Mouse (Mus musculus) embryonic facial prominence, embryonic 15.5 days (tissue): Measurements from ENCODE around the gene Folr1. TPM values are rescaled to one million over a fixed set of nuclear protein-coding genes. Genes with fewer than 3 reads are reported as not detected.

Source experiments
- ATAC-seq: fragments of 200-750 bp; cut with Nextera tagmentation; 2 replicates; pipeline ENCODE4 v1.8.0; 2017; ENCODE audit warnings: low read depth, moderate TSS enrichment; ENCODE audit not compliant: insufficient number of reproducible peaks, low FRiP score, low TSS enrichment
- H3K27ac ChIP-seq: fragments of 300-500 bp; sonication (generic); replicated peaks from 2 replicates; pipeline ENCODE4 v1.5.1; 2015; ENCODE audit warnings: mild to moderate bottlenecking, inconsistent platforms
- H3K27me3 ChIP-seq: fragments of 300-500 bp; sonication (generic); 2 replicates; pipeline ENCODE4 v1.6.1; 2015; ENCODE audit warnings: inconsistent platforms
- H3K36me3 ChIP-seq: fragments of 300-500 bp; sonication (generic); 2 replicates; pipeline ENCODE4 v1.6.1; 2015; ENCODE audit warnings: mild to moderate bottlenecking, inconsistent platforms
- H3K4me1 ChIP-seq: fragments of 300-500 bp; sonication (generic); 2 replicates; pipeline ENCODE4 v1.6.1; 2015; ENCODE audit warnings: inconsistent platforms
- H3K4me2 ChIP-seq: fragments of 300-500 bp; sonication (generic); replicated peaks from 2 replicates; pipeline ENCODE4 v1.6.1; 2015; ENCODE audit warnings: mild to moderate bottlenecking, inconsistent platforms
- H3K4me3 ChIP-seq: fragments of 300-500 bp; sonication (generic); replicated peaks from 2 replicates; pipeline ENCODE4 v1.5.1; 2015; ENCODE audit warnings: mild to moderate bottlenecking, inconsistent platforms
- H3K9ac ChIP-seq: fragments of 300-500 bp; sonication (generic); 2 replicates; pipeline ENCODE4 v1.6.1; 2015; ENCODE audit warnings: inconsistent platforms
- H3K9me3 ChIP-seq: fragments of 300-500 bp; sonication (generic); replicated peaks from 2 replicates; pipeline ENCODE4 v1.6.1; 2016; ENCODE audit warnings: inconsistent platforms
- WGBS: fragments of 180-500 bp; shearing (Covaris S2); methylation state at CpG from one replicate; pipeline ENCODE4 v1.1.7; 2015; 5-methylcytosine and 5-hydroxymethylcytosine counted together
- polyA plus RNA-seq: library from polyadenylated mRNA; unstranded; fragments of >200 nt; fragmentation: Nextera tagmentation; extraction: Ambion mirVana; gene quantifications from 2 replicates; pipeline ENCODE4 v1.2.1, GENCODE M21; 2015

Folr1 gene
- 0.35 and 0.81 TPM in 2 replicates for polyA plus RNA-seq

DNA sequence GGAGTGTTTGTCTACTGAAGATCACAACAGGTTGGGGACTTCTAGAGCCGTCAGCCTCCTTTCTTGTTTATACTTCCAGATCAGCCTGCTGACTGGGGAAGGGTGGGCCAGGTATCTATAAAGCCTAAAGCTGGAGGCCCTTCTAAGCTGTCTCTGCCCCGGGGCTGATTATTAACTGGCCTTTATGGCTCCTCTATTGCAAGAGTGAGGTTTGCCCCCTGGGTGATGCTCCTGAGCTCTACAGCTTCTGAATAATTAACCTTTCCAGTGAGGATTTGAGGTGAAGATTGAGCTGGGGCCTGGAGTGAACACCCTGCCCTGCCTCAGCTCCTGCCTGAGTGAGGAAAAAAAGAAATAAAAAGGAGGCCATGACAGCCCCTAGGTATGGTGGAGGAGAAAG, at the start of gene Folr1:
Gene Folr1, minus strand, starts transcription at position 160 of the 400 bp plus-strand sequence.
- no peaks in the 10 kb centered on the region for H3K36me3 ChIP-seq

DNA sequence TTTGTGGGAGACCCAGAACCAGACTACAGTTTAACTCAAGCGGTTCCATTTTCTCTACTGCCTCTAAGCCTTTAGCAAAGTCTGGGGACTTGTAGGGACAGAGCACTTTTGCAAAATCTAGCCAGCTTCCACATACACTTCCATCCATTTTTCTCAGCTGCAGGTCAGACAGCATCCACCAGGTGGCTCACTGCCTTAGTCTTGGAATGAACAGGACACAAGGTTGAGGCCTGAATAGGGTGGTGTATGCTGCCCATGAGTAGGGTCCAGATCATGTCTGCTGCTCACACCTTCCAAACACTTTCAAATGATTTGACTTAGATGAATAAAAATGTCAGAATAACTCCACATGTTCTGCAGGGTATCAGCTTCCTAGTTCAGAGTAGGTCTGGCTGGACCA, 47.5 kb upstream of the Folr1 start:
- Histone ChIP-seq H3K27ac (no peak overlapping the region), H3K9ac (no peak overlapping the region), H3K4me2 (no peak overlapping the region), H3K9me3 (no peaks in the 10 kb centered on the region), H3K4me1 (no peaks in the 10 kb centered on the region), H3K36me3 (peaks cover 19% of the 10 kb centered on the region), H3K27me3 (no peaks in the 10 kb centered on the region), H3K4me3 (no peak overlapping the region)
- peak; percentile 63; the same call in 1 of the 2 replicates for ATAC-seq
- WGBS: 13% methylated on average over 1 of the region's 1 CpGs

More for the DNA sequence above, at the start of gene Folr1:
- no peak within 1 kb of the TSS for H3K9ac ChIP-seq
- WGBS: 81% methylated on average over 2 of the region's 2 CpGs
- no peak within 1 kb of the TSS for H3K27ac ChIP-seq
- H3K4me1 ChIP-seq: no peaks in the 10 kb centered on the region
- ATAC-seq: no peak
- H3K27me3 ChIP-seq: no peaks in the 10 kb centered on the region
- H3K4me2 ChIP-seq: no peak within 1 kb of the TSS
- no peaks in the 10 kb centered on the region for H3K9me3 ChIP-seq
- H3K4me3 ChIP-seq: no peak within 1 kb of the TSS

DNA sequence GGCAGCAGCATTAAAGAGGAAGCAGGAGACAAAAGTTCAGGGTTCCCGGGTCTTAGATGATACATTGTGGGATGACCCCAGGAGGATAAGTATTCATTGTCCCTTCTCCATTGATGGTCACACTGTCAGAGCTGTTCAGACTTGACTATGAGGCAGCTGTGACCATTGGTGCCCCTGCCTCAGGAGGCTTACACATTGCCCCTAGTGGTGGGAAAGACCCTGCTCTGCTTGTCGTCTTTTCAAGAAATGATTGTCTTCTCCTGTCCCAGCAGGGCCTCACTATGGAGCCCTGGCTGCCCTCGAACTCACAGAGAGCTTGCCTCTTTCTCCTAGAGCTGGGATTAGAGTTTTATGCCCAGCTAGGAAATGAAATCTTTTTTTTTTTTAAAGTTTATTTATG, 41.4 kb upstream of the Folr1 start:
- Histone ChIP-seq H3K27ac (no peak overlapping the region), H3K9me3 (no peaks in the 10 kb centered on the region), H3K4me1 (peaks cover 17% of the 10 kb centered on the region), H3K36me3 (peaks cover 55% of the 10 kb centered on the region), H3K4me3 (no peak overlapping the region), H3K27me3 (no peaks in the 10 kb centered on the region), H3K9ac (no peak overlapping the region), H3K4me2 (no peak overlapping the region)
- 64% methylated on average over 3 of the region's 3 CpGs for whole genome bisulfite sequencing
- ATAC-seq: no peak

DNA sequence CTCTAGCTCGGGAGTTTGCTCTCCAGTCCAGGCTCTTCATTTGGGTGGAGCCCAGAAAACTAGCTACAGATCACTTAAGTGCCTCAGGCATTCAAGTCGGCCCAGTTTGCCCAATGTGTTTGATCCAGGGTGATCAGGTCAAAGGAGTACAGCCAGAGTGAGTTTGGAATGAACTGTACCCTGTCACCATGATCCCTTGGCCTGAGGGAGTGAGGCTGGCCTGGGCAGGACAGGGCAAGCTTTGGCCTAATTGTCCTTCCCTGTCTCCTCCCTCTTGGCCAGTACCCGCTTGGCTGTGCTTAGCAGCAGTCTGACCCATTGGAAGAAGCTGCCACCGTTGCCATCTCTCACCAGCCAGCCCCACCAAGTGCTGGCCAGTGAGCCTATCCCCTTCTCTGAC, 39.5 kb upstream of the Folr1 start:
- Histone ChIP-seq H3K9me3 (no peaks in the 10 kb centered on the region), H3K36me3 (peaks cover 55% of the 10 kb centered on the region), H3K4me2 (no peak overlapping the region), H3K27me3 (no peaks in the 10 kb centered on the region), H3K9ac (no peak overlapping the region), H3K4me3 (no peak overlapping the region), H3K27ac (no peak overlapping the region), H3K4me1 (peaks cover 26% of the 10 kb centered on the region)
- 69% methylated on average over 4 of the region's 4 CpGs for WGBS
- no peak for ATAC-seq

DNA sequence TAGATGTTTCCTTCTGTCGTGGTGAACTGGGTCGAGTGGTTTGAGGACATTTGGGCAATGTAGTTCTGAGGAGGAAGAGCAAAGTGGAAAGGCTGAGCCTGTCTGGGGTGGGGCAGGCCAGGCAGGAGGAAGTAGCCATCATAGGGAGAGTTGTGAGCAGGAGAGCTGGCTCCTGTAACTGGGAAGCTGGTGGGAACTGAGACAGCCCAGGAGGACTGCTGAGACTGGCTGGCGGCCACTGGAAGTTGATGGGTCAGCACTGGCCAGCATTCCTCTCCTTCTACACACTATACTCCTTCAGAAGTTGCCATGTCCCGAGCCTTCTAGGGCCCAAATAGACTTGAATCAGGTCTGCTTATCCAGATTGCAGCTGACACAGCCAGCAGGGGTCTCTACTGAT, 37.8 kb upstream of the Folr1 start:
- Histone ChIP-seq H3K36me3 (peaks cover 39% of the 10 kb centered on the region), H3K27me3 (no peaks in the 10 kb centered on the region), H3K4me1 (peaks cover 31% of the 10 kb centered on the region), H3K9ac (no peak overlapping the region), H3K9me3 (no peaks in the 10 kb centered on the region), H3K27ac (peak overlapping the region; percentile 17; the same call in 1 of the 2 replicates), H3K4me2 (no peak overlapping the region), H3K4me3 (no peak overlapping the region)
- ATAC-seq: no peak
- WGBS: 71% methylated on average over 4 of the region's 4 CpGs

DNA sequence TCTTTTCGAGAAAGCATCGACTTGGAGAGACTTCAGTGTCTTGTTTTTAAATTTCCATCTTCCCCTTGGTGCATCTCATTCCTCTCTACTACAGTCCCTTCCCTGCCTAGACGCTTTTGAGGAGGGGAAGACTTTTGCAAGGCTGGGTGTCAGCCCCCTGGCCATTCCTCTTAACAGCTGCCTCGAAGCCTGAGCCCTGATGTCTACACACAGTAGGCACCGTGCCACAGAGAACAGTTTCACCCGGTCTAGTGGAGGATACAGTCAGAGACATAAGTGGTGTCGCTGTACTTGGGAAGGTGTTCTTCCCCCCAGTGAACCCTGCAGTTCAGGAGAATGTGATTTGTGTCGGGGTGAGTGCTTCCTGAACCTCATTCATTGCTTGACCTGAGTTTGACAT, 36.1 kb upstream of the Folr1 start:
- WGBS: 64% methylated on average over 8 of the region's 8 CpGs

DNA sequence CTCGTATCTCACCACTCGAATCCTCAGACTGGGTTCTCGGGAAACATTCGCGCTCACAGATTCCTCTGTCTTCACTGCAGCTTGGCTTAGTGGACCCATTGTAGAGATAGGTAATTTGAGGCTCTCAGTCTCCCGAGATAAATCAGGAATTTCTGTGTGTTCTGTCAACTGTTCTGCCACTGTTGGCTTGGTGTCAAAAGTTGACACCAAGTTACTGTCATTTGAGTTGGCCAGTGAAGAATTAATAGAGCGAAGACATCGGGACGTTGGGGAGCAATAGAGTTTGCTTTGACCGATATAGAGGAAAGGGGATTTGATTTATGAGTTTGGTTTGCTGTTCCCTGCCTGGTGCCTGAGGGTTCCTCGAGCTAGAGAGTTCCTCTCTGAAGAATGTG, 35.7 kb upstream of the Folr1 start, which contains the start of gene Tomt:
Gene Tomt, minus strand, starts transcription at position 73 of the 395 bp plus-strand sequence.
- H3K4me2 ChIP-seq: peak within 1 kb of the TSS; percentile 75
- ATAC-seq: no peak
- peak within 1 kb of the TSS; percentile 95 for H3K27ac ChIP-seq
- 17% methylated on average over 11 of the region's 11 CpGs for WGBS
- peaks cover 18% of the 10 kb centered on the region for H3K36me3 ChIP-seq
- peak within 1 kb of the TSS; percentile 88 for H3K9ac ChIP-seq
- peaks cover 31% of the 10 kb centered on the region for H3K4me1 ChIP-seq
- H3K4me3 ChIP-seq: peak within 1 kb of the TSS; percentile 79
- H3K9me3 ChIP-seq: no peaks in the 10 kb centered on the region
- no peaks in the 10 kb centered on the region for H3K27me3 ChIP-seq

More for the DNA sequence above, 36.1 kb upstream of the Folr1 start:
- peaks cover 31% of the 10 kb centered on the region for H3K4me1 ChIP-seq
- peak overlapping the region; percentile 95; the same call in 1 of the 2 replicates for H3K27ac ChIP-seq
- no peaks in the 10 kb centered on the region for H3K9me3 ChIP-seq
- H3K36me3 ChIP-seq: peaks cover 22% of the 10 kb centered on the region
- peak overlapping the region; percentile 79 for H3K4me3 ChIP-seq
- no peaks in the 10 kb centered on the region for H3K27me3 ChIP-seq
- peak overlapping the region; percentile 75 for H3K4me2 ChIP-seq
- ATAC-seq: no peak
- H3K9ac ChIP-seq: peak overlapping the region; percentile 88

DNA sequence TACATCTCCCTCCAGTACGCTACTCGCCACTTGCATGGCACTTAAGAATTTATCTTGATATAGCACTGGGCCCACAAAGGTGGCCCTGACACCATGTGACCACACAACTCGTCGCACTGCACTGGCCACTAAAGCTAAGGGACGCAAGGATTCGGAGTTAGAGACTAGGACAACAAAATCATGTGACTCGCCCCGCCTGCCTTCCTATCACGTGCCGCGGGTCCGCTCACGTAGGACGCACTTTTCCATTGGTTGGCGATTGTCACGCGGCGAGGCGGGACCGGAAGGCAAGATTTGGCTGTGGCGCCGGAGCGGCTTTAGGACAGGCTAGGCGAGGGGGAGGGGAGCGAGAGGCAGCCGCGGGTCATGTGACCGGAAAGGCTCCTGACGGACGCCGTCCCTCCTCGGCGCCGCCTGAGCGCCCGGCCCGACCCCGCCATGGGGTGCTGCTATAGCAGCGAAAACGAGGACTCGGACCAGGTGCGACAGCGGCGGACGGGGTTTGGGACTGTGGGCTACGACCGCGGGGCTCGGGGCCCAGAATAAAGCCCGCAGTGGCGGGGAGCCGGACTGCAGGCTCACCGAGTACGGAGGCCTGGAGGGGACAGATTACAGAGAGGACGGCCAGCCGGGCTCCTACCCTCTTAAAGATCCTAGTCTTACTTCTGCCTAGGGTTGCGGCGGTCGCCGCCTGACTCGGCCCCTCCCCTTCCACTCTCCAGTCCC, 35.1 kb upstream of the Folr1 start, which contains the start of gene Lamtor1:
Gene Lamtor1, plus strand, starts transcription at position 344 of the 726 bp plus-strand sequence.
- peak within 1 kb of the TSS; percentile 79 for H3K4me3 ChIP-seq
- peak; percentile 98 for ATAC-seq
- WGBS: under 1% methylated on average over 61 of the region's 61 CpGs

DNA sequence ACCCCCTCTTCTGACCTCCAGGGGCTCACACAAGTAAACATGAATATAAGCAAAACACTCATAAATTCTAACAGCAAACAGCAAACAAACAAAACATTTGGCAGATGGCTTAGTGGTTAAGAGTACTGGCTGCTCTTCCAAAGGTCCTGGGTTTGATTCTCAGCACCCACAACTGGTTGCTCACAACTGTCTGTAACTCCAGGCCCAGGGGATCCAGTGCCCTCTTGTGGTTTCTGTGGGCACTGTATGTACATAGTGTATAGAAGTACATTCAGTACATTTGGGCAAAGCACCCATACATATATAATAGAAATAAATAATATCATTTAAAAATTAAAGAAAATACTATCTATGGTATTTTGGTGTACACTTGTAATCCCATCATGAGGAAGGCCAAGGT, 32.3 kb upstream of the Folr1 start:
- ATAC-seq: no peak
- H3K9me3 ChIP-seq: no peaks in the 10 kb centered on the region
- no peak overlapping the region for H3K9ac ChIP-seq
- H3K4me2 ChIP-seq: no peak overlapping the region
- H3K4me3 ChIP-seq: no peak overlapping the region
- H3K36me3 ChIP-seq: peaks cover 7% of the 10 kb centered on the region; the same call in 1 of the 2 replicates
- peaks cover 21% of the 10 kb centered on the region for H3K4me1 ChIP-seq
- H3K27me3 ChIP-seq: no peaks in the 10 kb centered on the region
- no peak overlapping the region for H3K27ac ChIP-seq

More for the DNA sequence above, 35.1 kb upstream of the Folr1 start, which contains the start of gene Lamtor1:
- H3K36me3 ChIP-seq: peaks cover 12% of the 10 kb centered on the region
- no peaks in the 10 kb centered on the region for H3K27me3 ChIP-seq
- peak within 1 kb of the TSS; percentile 95 for H3K27ac ChIP-seq
- peak within 1 kb of the TSS; percentile 75 for H3K4me2 ChIP-seq
- no peaks in the 10 kb centered on the region for H3K9me3 ChIP-seq
- H3K4me1 ChIP-seq: peaks cover 31% of the 10 kb centered on the region
- peak within 1 kb of the TSS; percentile 88 for H3K9ac ChIP-seq

DNA sequence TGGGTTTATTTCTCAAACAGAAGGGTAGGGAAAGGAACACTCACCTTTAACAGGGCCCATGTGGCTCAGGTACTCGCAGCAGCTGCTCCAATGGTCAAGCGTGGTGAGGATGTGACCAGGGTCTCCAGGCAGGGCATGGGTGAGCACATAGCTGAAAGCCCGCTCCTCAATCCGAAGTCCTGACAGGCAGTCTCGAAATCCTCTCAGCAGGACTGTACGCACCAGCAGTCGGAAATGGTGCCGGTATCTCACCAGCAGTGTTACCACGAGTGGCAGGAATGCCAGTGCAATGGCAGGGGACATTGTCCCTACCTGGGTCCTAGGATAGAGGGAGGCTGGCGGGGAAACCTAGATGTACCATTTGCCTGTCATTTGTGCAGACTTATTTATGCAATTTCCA, 31.4 kb upstream of the Folr1 start:
- 94% methylated on average over 10 of the region's 10 CpGs for WGBS
- H3K27me3 ChIP-seq: no peaks in the 10 kb centered on the region
- peaks cover 18% of the 10 kb centered on the region for H3K4me1 ChIP-seq
- H3K36me3 ChIP-seq: peaks cover 7% of the 10 kb centered on the region; the same call in 1 of the 2 replicates
- H3K9me3 ChIP-seq: no peaks in the 10 kb centered on the region
- no peak overlapping the region for H3K27ac ChIP-seq
- no peak overlapping the region for H3K4me3 ChIP-seq
- H3K4me2 ChIP-seq: no peak overlapping the region
- H3K9ac ChIP-seq: no peak overlapping the region
- ATAC-seq: no peak

DNA sequence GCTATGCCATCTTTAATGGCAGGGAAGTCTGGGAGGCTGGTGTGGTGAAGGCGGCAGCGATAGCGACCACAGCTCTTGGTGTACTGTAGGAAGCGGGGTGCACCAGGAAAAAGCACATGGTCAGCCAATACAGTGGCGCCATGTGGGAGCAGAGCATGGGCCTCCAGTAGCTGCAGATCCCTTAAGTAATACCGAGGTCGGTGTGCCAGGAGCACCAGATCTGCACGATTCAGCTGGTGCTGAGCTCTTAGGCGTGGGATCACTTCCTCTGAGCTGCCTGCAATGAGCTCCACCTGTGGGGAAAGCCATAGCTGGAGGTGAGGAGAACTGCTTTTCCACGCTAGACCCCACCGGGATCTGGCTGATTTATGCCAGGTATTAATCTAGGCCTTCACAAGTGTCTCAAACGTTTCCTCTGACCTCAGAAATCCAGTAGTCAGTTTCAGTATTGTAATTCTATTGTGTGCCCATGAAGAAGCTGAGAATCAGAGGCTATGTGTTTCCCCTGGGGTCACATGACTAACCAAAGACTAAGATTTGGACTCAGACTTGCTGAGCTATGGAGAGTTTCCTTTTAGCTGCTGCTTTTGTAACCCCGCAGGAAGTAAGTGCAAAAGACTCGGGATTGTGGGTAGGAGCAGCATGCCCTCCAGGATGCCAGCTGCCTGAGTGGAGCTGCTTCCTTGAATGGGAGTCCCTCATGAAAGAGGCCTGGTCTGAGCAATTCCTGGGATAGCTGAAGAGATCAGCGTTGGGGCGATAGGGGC, 29.9 kb upstream of the Folr1 start:
- ATAC-seq: no peak
- no peaks in the 10 kb centered on the region for H3K27me3 ChIP-seq
- no peak overlapping the region for H3K4me3 ChIP-seq
- 84% methylated on average over 16 of the region's 16 CpGs for WGBS
- H3K9ac ChIP-seq: no peak overlapping the region
- no peak overlapping the region for H3K27ac ChIP-seq
- H3K4me1 ChIP-seq: peaks cover 14% of the 10 kb centered on the region
- H3K4me2 ChIP-seq: no peak overlapping the region
- H3K36me3 ChIP-seq: peaks cover 7% of the 10 kb centered on the region; the same call in 1 of the 2 replicates
- H3K9me3 ChIP-seq: no peaks in the 10 kb centered on the region
